Mouse (Mus musculus) brain, embryonic 14.5 days (tissue): Measurements from ENCODE around the gene Abhd17b.

Experiments
- CTCF ChIP-seq: fragments of 200-500 bp; IDR thresholded peaks from 2 replicates; pipeline ENCODE4 v1.5.1; 2012; ENCODE audit warnings: inconsistent platforms, mild to moderate bottlenecking, moderate library complexity, borderline replicate concordance; ENCODE audit not compliant: insufficient read depth, insufficient read length; ENCODE audit errors: extremely low read depth
- POLR2A ChIP-seq: fragments of 200-500 bp; IDR thresholded peaks from 2 replicates; pipeline ENCODE4 v1.6.1; 2012; ENCODE audit warnings: mild to moderate bottlenecking, inconsistent platforms, borderline replicate concordance; ENCODE audit not compliant: poor library complexity, insufficient read depth, insufficient read length, severe bottlenecking; ENCODE audit errors: extremely low read depth

- TF ChIP-seq CTCF (no peak), POLR2A (no peak)
Measured at GRCm38 (mm10) chr19:21629501-21629900, 23.5 kb upstream of the Abhd17b start.
